Mouse (Mus musculus) spleen, embryonic (tissue): ENCODE results near the gene Gm2030.
"Not testable (repeated sequence)": the region's sequence is repeated elsewhere in the genome, so short reads cannot be mapped to it uniquely, and the experiment has no call there.

ENCODE experiments used
- CTCF ChIA-PET: fragments of 350-600 bp; sonication (Branson Sonifier 250); formaldehyde crosslinking; loops from one replicate; lab custom pipeline; 2022; lab: Charles Lee

Gene Gm2030

GRCm38 (mm10) chrX:26309944-26310343 is at the start of gene Gm2030:
TSS of gene Gm2030 (minus strand) at chrX:26310044.
- CTCF ChIA-PET: not testable (repeated sequence)
